Mouse (Mus musculus) lung, postnatal 0 days (tissue): ENCODE results near the gene Entpd3. TPM values are rescaled to one million over a fixed set of nuclear protein-coding genes. Genes with fewer than 3 reads are reported as not detected.
A peak's percentile ranks its signal among the peaks of the same experiment; 100 is the strongest.

Experiments
- ATAC-seq: fragments of 200-750 bp; cut with Nextera tagmentation; 2 replicates; pipeline ENCODE4 v1.8.0; 2017; ENCODE audit warnings: moderate library complexity
- DNase-seq: peaks from one replicate; pipeline ENCODE4 v3.0.0-alpha.2; 2016; ENCODE audit warnings: low spot score
- H3K27ac ChIP-seq: fragments of 300-500 bp; sonication (generic); 2 replicates; pipeline ENCODE4 v1.5.1; 2014; ENCODE audit warnings: antibody characterized with exemption, mild to moderate bottlenecking, low read length, mixed read lengths
- H3K27me3 ChIP-seq: fragments of 300-500 bp; sonication (generic); replicated peaks from 2 replicates; pipeline ENCODE4 v1.6.1; 2014; ENCODE audit warnings: low read length, mixed read lengths; ENCODE audit not compliant: insufficient read depth
- H3K36me3 ChIP-seq: fragments of 300-500 bp; sonication (generic); 2 replicates; pipeline ENCODE4 v1.6.1; 2014; ENCODE audit warnings: low read length, mixed read lengths; ENCODE audit not compliant: insufficient read depth
- H3K4me1 ChIP-seq: fragments of 300-500 bp; sonication (generic); 2 replicates; pipeline ENCODE4 v1.6.1; 2014; ENCODE audit warnings: antibody characterized with exemption, low read depth, low read length, mixed read lengths; ENCODE audit not compliant: insufficient read depth
- H3K4me2 ChIP-seq: fragments of 300-500 bp; sonication (generic); replicated peaks from 2 replicates; pipeline ENCODE4 v1.6.1; 2014; ENCODE audit warnings: low read depth, mild to moderate bottlenecking, low read length, moderate library complexity, mixed read lengths
- H3K4me3 ChIP-seq: fragments of 300-500 bp; sonication (generic); 2 replicates; pipeline ENCODE4 v1.5.1; 2014; ENCODE audit warnings: low read depth, low read length
- H3K9ac ChIP-seq: fragments of 300-500 bp; sonication (generic); replicated peaks from 2 replicates; pipeline ENCODE4 v1.6.1; 2014; ENCODE audit warnings: low read depth, mild to moderate bottlenecking
- H3K9me3 ChIP-seq: fragments of 300-500 bp; sonication (generic); 2 replicates; pipeline ENCODE4 v1.6.1; 2016; ENCODE audit warnings: low read length, mixed read lengths
- CTCF ChIP-seq: IDR thresholded peaks from 2 replicates; pipeline ENCODE4 v1.5.1; 2016; ENCODE audit warnings: antibody characterized with exemption, mild to moderate bottlenecking
- EP300 ChIP-seq: IDR thresholded peaks from 2 replicates; pipeline ENCODE4 v1.6.1; 2016; ENCODE audit warnings: antibody characterized with exemption, mild to moderate bottlenecking, control low read depth
- WGBS: fragments of 180-500 bp; shearing (Covaris S2); extraction: QIAGEN DNeasy Blood & Tissue Kit; methylation state at CpG from one replicate; pipeline ENCODE4 v1.1.7; 2014; 5-methylcytosine and 5-hydroxymethylcytosine counted together
- polyA plus RNA-seq: library from polyadenylated mRNA; unstranded; fragments of >200 nt; fragmentation: Nextera tagmentation; extraction: Ambion mirVana; gene quantifications from 2 replicates; pipeline ENCODE4 v1.2.1, GENCODE M21; 2015

The Entpd3 gene
- polyA plus RNA-seq, 1 experiment from 2014 or later: 4.1 TPM

- WGBS: 48% methylated on average over 19 of the region's 19 CpGs
- Histone ChIP-seq H3K27me3 (no peaks in the 10 kb centered on the region), H3K4me1 (no peaks in the 10 kb centered on the region), H3K36me3 (no peaks in the 10 kb centered on the region), H3K4me2 (no peak overlapping the region), H3K27ac (no peak overlapping the region), H3K9ac (no peak overlapping the region), H3K4me3 (no peak overlapping the region), H3K9me3 (no peaks in the 10 kb centered on the region)
- peak; percentile 40 for TF ChIP-seq CTCF
- no peak for TF ChIP-seq EP300
- DNase-seq (no peak), ATAC-seq (no peak)
These were observed 20.0 kb upstream of the Entpd3 start for GRCm38 (mm10) chr9:120519469-120520125.

GRCm38 (mm10) chr9:120521161-120521560 lies 18.5 kb upstream of the Entpd3 start:
- TF ChIP-seq CTCF (no peak), EP300 (no peak)
- Histone ChIP-seq H3K9ac (no peak overlapping the region), H3K36me3 (no peaks in the 10 kb centered on the region), H3K27me3 (no peaks in the 10 kb centered on the region), H3K27ac (no peak overlapping the region), H3K4me2 (no peak overlapping the region), H3K4me1 (no peaks in the 10 kb centered on the region), H3K4me3 (no peak overlapping the region), H3K9me3 (no peaks in the 10 kb centered on the region)
- ATAC-seq (no peak), DNase-seq (no peak)
- WGBS: 24% methylated on average over 1 of the region's 1 CpGs

- Histone ChIP-seq H3K9me3 (no peaks in the 10 kb centered on the region), H3K27me3 (no peaks in the 10 kb centered on the region), H3K27ac (no peak overlapping the region), H3K4me3 (no peak overlapping the region), H3K4me2 (no peak overlapping the region), H3K9ac (no peak overlapping the region), H3K4me1 (no peaks in the 10 kb centered on the region), H3K36me3 (no peaks in the 10 kb centered on the region)
- 70% methylated on average over 4 of the region's 4 CpGs for WGBS
- ATAC-seq (no peak), DNase-seq (no peak)
- TF ChIP-seq EP300 (no peak), CTCF (no peak)
These were observed 12.3 kb upstream of the Entpd3 start for GRCm38 (mm10) chr9:120527270-120527669.

- TF ChIP-seq EP300: no peak
- TF ChIP-seq CTCF: no peak
- Histone ChIP-seq H3K9me3 (no peaks in the 10 kb centered on the region), H3K4me2 (no peak overlapping the region), H3K27me3 (no peaks in the 10 kb centered on the region), H3K27ac (no peak overlapping the region), H3K36me3 (no peaks in the 10 kb centered on the region), H3K4me3 (no peak overlapping the region), H3K4me1 (no peaks in the 10 kb centered on the region), H3K9ac (no peak overlapping the region)
- DNase-seq (no peak), ATAC-seq (no peak)
- 85% methylated on average over 8 of the region's 8 CpGs for WGBS
These were observed 11.7 kb upstream of the Entpd3 start for GRCm38 (mm10) chr9:120527919-120528318.

GRCm38 (mm10) chr9:120528815-120529510 lies 10.7 kb upstream of the Entpd3 start:
- H3K4me1 ChIP-seq: no peaks in the 10 kb centered on the region
- no peak overlapping the region for H3K27ac ChIP-seq
- TF ChIP-seq CTCF (no peak), EP300 (no peak)
- no peaks in the 10 kb centered on the region for H3K9me3 ChIP-seq
- H3K27me3 ChIP-seq: no peaks in the 10 kb centered on the region
- H3K36me3 ChIP-seq: no peaks in the 10 kb centered on the region
- no peak overlapping the region for H3K4me3 ChIP-seq
- 71% methylated on average over 17 of the region's 17 CpGs for WGBS
- no peak overlapping the region for H3K9ac ChIP-seq
- ATAC-seq: no peak
- no peak overlapping the region for H3K4me2 ChIP-seq
- DNase-seq: no peak

GRCm38 (mm10) chr9:120530471-120530870 lies 9.1 kb upstream of the Entpd3 start:
- Histone ChIP-seq H3K36me3 (no peaks in the 10 kb centered on the region), H3K9me3 (no peaks in the 10 kb centered on the region), H3K4me1 (no peaks in the 10 kb centered on the region), H3K27me3 (no peaks in the 10 kb centered on the region), H3K4me3 (no peak overlapping the region), H3K9ac (no peak overlapping the region), H3K27ac (no peak overlapping the region), H3K4me2 (no peak overlapping the region)
- TF ChIP-seq EP300 (no peak), CTCF (no peak)
- 72% methylated on average over 5 of the region's 5 CpGs for WGBS
- DNase-seq: no peak
- no peak for ATAC-seq
